Mouse (Mus musculus): ENCODE results near the gene Cdh6. TPM values are rescaled to one million over a fixed set of nuclear protein-coding genes. Genes with fewer than 3 reads are reported as not detected.
A peak's percentile ranks its signal among the peaks of the same experiment; 100 is the strongest.

Gene Cdh6
- polyA plus RNA-seq, 1 experiment from 2014 or later: 1.6 TPM

DNA sequence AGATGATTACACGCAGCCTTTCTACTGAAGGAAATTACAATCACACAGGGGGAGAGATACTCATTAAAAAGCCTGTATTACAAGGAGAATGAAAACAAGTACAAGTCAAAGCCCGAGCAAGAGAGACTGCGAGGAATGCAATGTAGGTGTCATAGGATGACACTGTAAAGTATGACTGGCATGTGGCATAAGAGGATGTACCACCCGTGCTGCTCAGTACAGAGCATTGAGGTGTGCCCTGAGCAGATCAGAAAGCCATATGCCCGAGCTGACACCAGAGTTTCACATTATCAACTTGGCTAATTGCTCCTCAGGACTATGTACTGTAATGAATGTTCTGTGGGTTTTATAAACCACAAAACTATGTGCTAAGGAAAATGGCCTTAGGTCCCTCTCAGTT is 115.7 kb downstream of the Cdh6 start:
- Histone ChIP-seq H3K27me3 (no peaks in the 10 kb centered on the region), H3K27ac (no peak overlapping the region), H3K9me3 (replicated peaks) (no peaks in the 10 kb centered on the region), H3K36me3 (no peaks in the 10 kb centered on the region), H3K9ac (no peak overlapping the region), H3K4me3 (no peak overlapping the region), H3K4me1 (replicated peaks) (peaks cover 7% of the 10 kb centered on the region), H3K4me2 (no peak overlapping the region)
- no peak for ATAC-seq (replicated peaks; ENCODE audit: insufficient number of reproducible peaks, insufficient read depth, low FRiP score, low read depth)
- 59% methylated on average over 5 of the region's 5 CpGs for WGBS

DNA sequence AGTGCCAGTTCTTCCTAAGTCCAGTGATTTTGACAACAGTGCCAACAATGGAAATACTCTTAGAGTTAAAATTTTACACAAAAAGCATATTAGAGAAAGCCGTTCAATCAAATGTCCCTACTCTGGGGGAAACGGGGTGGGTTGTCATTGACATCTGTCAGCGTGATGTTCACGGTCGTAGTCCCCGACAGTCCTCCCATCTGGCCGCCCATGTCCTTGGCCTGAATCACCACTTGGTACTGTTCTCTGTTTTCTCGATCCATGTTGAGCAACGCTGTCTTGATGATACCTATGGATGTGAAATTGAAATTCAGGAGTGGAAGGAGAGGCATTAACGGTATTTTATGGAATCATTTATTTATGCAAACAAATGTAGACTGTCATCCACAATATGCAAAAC is 116.2 kb downstream of the Cdh6 start:
- H3K36me3 ChIP-seq: no peaks in the 10 kb centered on the region
- peaks cover 7% of the 10 kb centered on the region for H3K4me1 ChIP-seq (replicated peaks)
- no peak overlapping the region for H3K4me3 ChIP-seq
- WGBS: 87% methylated on average over 10 of the region's 10 CpGs
- no peak for ATAC-seq (replicated peaks; ENCODE audit: insufficient number of reproducible peaks, insufficient read depth, low FRiP score, low read depth)
- no peak overlapping the region for H3K9ac ChIP-seq
- no peaks in the 10 kb centered on the region for H3K27me3 ChIP-seq
- no peaks in the 10 kb centered on the region for H3K9me3 ChIP-seq (replicated peaks)
- no peak overlapping the region for H3K27ac ChIP-seq
- H3K4me2 ChIP-seq: no peak overlapping the region

DNA sequence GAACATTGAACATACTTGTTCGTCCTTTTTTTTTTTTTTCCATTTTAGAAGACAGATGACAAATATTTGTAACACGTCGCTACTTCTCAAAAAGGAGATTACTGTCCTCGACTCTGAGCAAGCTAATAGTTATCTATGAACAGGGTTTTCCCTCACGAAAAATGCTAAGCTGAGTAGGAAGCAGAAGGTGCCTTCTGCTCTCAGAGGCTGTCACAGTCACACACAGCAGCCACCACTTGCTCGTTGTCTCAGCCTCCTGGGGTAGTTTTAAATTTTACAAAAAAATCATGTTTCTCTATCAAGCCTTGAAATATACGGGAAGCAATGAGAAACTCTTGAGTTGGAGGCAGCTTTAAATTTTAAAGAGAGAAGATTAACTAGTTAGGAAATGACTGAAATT is 125.6 kb downstream of the Cdh6 start:
- H3K4me2 ChIP-seq: no peak overlapping the region
- H3K27ac ChIP-seq: no peak overlapping the region
- no peak for ATAC-seq (replicated peaks; ENCODE audit: insufficient number of reproducible peaks, insufficient read depth, low FRiP score, low read depth)
- no peaks in the 10 kb centered on the region for H3K4me1 ChIP-seq (replicated peaks)
- no peaks in the 10 kb centered on the region for H3K36me3 ChIP-seq
- H3K9ac ChIP-seq: no peak overlapping the region
- H3K4me3 ChIP-seq: no peak overlapping the region
- no peaks in the 10 kb centered on the region for H3K27me3 ChIP-seq
- H3K9me3 ChIP-seq (replicated peaks): no peaks in the 10 kb centered on the region
- WGBS: 60% methylated on average over 7 of the region's 7 CpGs

DNA sequence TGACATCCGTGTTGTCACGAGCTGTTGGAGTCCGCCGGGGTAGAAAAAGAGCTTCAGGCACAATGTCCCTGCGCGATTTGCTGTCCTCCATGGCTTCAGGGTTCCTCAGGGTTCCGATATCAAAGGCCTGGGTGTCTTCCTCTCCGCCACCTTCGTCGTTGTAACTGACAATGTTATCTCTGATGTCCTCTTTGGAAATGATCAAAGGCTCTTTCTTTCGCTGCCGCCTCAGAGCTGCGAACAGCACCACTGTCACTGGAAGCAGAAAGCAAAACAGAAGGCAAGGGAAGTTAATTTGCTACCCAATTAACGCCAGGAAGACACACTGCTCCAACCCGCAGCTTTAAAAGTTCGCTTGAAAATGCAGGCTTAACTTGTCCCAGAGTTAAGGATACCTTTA is 139.0 kb downstream of the Cdh6 start:
- Histone ChIP-seq H3K27ac (no peak overlapping the region), H3K4me3 (0 out of 2 replicates have a peak overlapping the region, but pooled peaks have one; percentile 10)
- WGBS: 15% methylated on average over 16 of the region's 16 CpGs

DNA sequence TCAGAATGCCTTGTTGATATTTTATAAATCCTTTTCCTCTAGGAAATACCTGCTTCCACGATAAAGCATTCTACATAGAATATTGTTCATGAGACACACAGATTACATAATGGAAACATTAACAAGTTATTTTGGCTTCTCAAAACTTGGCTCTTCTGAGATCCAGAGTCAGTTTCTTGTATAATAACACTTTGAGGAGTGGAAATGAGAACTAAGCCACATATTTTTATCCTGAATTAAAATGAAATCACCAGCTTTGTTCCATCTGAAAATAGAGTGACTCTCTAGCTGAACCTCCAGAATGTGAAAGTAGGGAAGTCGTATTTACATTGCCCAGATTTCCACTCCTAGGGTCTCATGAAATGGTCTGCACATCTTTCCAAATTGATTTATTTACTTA is 142.8 kb downstream of the Cdh6 start:
- Histone ChIP-seq H3K27me3 (no peaks in the 10 kb centered on the region), H3K36me3 (no peaks in the 10 kb centered on the region), H3K4me1 (replicated peaks) (no peaks in the 10 kb centered on the region), H3K4me2 (no peak overlapping the region), H3K9me3 (replicated peaks) (no peaks in the 10 kb centered on the region), H3K27ac (no peak overlapping the region), H3K4me3 (no peak overlapping the region), H3K9ac (no peak overlapping the region)
- no peak for ATAC-seq (replicated peaks; ENCODE audit: insufficient number of reproducible peaks, insufficient read depth, low FRiP score, low read depth)
- 67% methylated on average over 2 of the region's 2 CpGs for WGBS

More for the DNA sequence above, 139.0 kb downstream of the Cdh6 start:
- no peak overlapping the region for H3K9ac ChIP-seq
- H3K36me3 ChIP-seq: no peaks in the 10 kb centered on the region
- H3K4me2 ChIP-seq: peak overlapping the region; percentile 45
- no peaks in the 10 kb centered on the region for H3K4me1 ChIP-seq (replicated peaks)
- ATAC-seq (replicated peaks; ENCODE audit: insufficient number of reproducible peaks, insufficient read depth, low FRiP score, low read depth): no peak
- H3K9me3 ChIP-seq (replicated peaks): no peaks in the 10 kb centered on the region
- no peaks in the 10 kb centered on the region for H3K27me3 ChIP-seq

DNA sequence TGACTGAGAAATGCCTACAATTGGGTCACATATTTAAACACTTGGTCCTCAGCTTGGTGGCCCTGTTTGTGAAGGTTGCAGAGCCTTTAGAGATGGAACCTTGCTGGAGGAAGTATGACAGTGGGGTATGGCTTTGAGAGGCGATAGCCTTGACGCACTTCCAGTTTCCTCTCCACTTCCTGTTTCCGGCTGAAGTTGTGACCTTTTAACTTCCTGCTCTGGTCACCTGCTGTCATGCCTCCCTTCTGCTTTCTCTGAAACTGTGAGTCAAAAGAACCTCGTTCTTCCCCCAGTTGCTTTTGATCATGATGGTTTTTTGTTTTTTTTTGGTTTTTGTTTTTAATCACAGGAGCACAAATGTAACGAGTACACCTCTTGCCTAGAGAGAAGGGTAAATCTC is 146.0 kb downstream of the Cdh6 start:
- no peak overlapping the region for H3K9ac ChIP-seq
- H3K36me3 ChIP-seq: no peaks in the 10 kb centered on the region
- H3K9me3 ChIP-seq (replicated peaks): no peaks in the 10 kb centered on the region
- no peaks in the 10 kb centered on the region for H3K4me1 ChIP-seq (replicated peaks)
- no peak for ATAC-seq (replicated peaks; ENCODE audit: insufficient number of reproducible peaks, insufficient read depth, low FRiP score, low read depth)
- H3K4me2 ChIP-seq: no peak overlapping the region
- 59% methylated on average over 5 of the region's 5 CpGs for whole genome bisulfite sequencing
- no peak overlapping the region for H3K27ac ChIP-seq
- no peaks in the 10 kb centered on the region for H3K27me3 ChIP-seq
- no peak overlapping the region for H3K4me3 ChIP-seq

DNA sequence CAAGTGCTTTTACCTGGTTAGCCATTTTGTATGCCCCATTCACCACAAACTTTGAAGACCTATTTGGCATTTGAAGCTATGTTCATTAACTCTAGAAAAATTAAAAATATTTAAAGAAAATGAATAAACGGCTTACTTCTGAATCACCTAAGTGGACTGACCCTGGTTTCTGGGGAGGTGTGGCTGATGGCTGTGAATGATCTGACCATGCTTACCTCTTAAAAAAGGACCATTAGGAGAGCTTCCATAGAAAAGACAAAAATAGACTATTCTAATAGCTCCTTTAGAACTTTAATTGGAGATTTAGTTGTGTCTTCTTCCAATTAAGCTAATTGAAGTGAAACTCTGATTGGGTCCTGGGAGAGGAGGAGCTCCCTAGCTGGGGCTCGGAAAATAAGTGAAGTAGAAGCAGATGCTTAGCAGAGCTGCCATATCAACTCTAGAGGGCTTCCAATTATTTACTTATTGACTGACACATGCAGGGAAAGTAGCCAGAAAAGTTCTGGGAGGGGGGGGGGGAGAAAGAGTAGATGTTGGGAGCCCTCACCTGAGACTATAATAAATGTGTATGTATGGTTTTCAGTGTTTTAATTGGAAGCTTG is 156.6 kb downstream of the Cdh6 start:
- Histone ChIP-seq H3K27me3 (no peaks in the 10 kb centered on the region), H3K4me1 (replicated peaks) (no peaks in the 10 kb centered on the region), H3K9me3 (replicated peaks) (no peaks in the 10 kb centered on the region), H3K4me3 (no peak overlapping the region), H3K9ac (no peak overlapping the region), H3K27ac (no peak overlapping the region), H3K4me2 (no peak overlapping the region), H3K36me3 (no peaks in the 10 kb centered on the region)
- 75% methylated on average over 2 of the region's 2 CpGs for WGBS
- ATAC-seq (replicated peaks; ENCODE audit: insufficient number of reproducible peaks, insufficient read depth, low FRiP score, low read depth): no peak

DNA sequence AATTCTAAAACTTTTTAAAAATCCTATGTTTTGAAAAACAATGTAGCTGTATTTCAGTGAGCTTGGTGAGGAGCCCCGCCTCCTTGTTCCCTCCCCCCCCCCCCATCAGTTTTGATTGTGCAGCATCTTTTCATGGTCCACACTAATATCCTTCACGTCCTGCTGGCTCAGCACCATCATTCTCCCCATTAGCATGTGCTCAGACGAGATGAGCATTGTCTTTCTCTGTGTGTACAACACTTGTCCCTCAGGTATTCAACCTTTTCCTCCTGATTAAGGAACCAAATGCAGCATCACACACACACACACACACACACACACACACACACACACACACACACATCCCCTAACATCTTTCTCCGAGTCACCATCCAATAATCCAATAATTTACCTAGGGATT is 164.7 kb downstream of the Cdh6 start:
- Histone ChIP-seq H3K27me3 (no peaks in the 10 kb centered on the region), H3K4me2 (no peak overlapping the region), H3K4me3 (no peak overlapping the region), H3K27ac (no peak overlapping the region), H3K4me1 (replicated peaks) (no peaks in the 10 kb centered on the region), H3K9ac (no peak overlapping the region), H3K9me3 (replicated peaks) (no peaks in the 10 kb centered on the region), H3K36me3 (no peaks in the 10 kb centered on the region)
- no peak for ATAC-seq (replicated peaks; ENCODE audit: insufficient number of reproducible peaks, insufficient read depth, low FRiP score, low read depth)
- 74% methylated on average over 4 of the region's 4 CpGs for whole genome bisulfite sequencing

DNA sequence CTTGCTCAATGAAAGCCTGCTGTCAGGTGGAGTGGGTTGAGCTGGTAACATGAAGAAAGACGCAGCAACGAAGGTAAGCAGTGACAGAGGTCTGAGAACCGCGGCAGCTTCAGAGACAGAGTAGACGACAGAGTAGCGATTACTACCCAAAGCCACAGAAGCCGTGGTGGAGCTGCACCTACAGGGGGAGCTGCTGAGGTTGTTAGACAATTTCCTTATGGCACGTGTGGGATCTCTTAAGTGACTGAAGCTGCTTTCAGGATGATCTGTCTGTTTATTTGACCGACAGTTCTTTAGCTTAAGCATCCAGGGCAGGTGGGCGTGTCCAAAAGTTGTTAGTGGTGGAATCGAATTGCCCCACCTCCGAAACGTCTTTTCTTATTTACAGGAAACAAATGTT is 167.5 kb downstream of the Cdh6 start:
- H3K4me3 ChIP-seq: no peak overlapping the region
- ATAC-seq (replicated peaks; ENCODE audit: insufficient number of reproducible peaks, insufficient read depth, low FRiP score, low read depth): no peak
- H3K9me3 ChIP-seq (replicated peaks): no peaks in the 10 kb centered on the region
- no peaks in the 10 kb centered on the region for H3K4me1 ChIP-seq (replicated peaks)
- no peak overlapping the region for H3K27ac ChIP-seq
- H3K27me3 ChIP-seq: no peaks in the 10 kb centered on the region
- no peaks in the 10 kb centered on the region for H3K36me3 ChIP-seq
- H3K9ac ChIP-seq: no peak overlapping the region
- H3K4me2 ChIP-seq: no peak overlapping the region
- 74% methylated on average over 13 of the region's 13 CpGs for WGBS

DNA sequence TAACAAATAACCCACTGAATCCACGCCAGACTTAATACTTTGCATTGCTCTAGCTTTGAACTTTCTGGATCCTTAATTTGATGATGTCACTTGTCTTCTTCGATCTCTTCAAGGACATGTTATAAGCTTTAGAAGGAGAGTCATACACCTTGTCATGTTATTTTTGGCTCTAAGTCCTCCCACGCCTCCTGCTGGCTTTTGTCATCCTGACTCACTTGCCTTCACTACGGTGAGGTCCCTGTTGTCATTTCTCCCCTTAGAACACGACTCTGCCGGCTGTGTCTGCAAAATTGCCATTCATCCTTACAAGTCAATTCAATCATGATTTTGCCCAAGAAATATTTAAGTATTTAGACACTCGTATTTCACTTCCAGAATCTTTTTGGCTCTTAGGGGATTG is 171.9 kb downstream of the Cdh6 start:
- no peak overlapping the region for H3K27ac ChIP-seq
- no peaks in the 10 kb centered on the region for H3K36me3 ChIP-seq
- H3K27me3 ChIP-seq: no peaks in the 10 kb centered on the region
- no peak overlapping the region for H3K4me3 ChIP-seq
- H3K9ac ChIP-seq: no peak overlapping the region
- WGBS: 37% methylated on average over 7 of the region's 7 CpGs
- no peaks in the 10 kb centered on the region for H3K9me3 ChIP-seq (replicated peaks)
- no peak overlapping the region for H3K4me2 ChIP-seq
- H3K4me1 ChIP-seq (replicated peaks): no peaks in the 10 kb centered on the region
- ATAC-seq (replicated peaks; ENCODE audit: insufficient number of reproducible peaks, insufficient read depth, low FRiP score, low read depth): no peak

DNA sequence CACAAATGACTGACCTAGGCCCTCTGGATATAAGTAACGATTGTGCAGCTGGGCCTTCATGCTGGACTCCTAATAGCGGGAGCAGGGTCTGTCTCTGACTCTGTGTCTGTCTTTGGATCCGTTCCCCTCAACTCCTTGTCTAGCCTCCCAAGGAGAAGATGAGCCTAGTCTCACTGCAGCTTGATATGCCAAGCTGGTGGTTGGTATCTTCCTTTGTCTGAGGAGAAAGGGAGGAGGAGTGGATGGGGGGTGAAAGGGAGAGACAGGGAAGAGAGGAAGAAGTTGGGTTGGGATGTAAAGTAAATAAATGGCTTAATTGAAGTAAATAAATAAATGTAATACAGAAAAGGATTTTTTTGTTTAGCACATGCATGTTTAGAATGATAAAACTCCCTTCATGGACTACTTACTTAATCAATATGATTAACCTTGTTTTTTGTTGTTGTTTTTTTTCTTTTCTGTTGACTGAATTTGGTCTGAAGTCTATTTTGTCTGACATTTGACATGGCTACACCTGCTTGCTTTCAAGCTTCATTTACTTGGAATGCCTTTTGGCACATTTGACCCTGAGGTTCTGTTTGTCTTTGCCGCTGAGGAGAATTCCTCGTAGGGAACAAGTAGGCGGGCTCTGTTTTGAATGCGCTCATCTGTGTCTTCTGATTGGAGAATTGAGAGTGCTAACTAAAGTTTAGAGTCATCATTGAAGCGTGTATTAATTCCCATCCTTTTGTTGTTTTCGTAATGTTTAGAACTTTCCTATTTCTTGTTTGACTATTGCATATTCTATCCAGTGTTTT is 178.7 kb downstream of the Cdh6 start:
- Histone ChIP-seq H3K9me3 (replicated peaks) (peaks cover 2% of the 10 kb centered on the region; the same call in 1 of the 2 replicates), H3K4me1 (replicated peaks) (no peaks in the 10 kb centered on the region), H3K36me3 (no peaks in the 10 kb centered on the region), H3K9ac (no peak overlapping the region), H3K4me3 (no peak overlapping the region), H3K27ac (no peak overlapping the region), H3K4me2 (no peak overlapping the region), H3K27me3 (no peaks in the 10 kb centered on the region)
- no peak for ATAC-seq (replicated peaks; ENCODE audit: insufficient number of reproducible peaks, insufficient read depth, low FRiP score, low read depth)
- 79% methylated on average over 9 of the region's 9 CpGs for WGBS

Measured in heart, embryonic 15.5 days (tissue).